8 mouse cellular contexts compared by ENCODE assay signal in the genomic region with DNA sequence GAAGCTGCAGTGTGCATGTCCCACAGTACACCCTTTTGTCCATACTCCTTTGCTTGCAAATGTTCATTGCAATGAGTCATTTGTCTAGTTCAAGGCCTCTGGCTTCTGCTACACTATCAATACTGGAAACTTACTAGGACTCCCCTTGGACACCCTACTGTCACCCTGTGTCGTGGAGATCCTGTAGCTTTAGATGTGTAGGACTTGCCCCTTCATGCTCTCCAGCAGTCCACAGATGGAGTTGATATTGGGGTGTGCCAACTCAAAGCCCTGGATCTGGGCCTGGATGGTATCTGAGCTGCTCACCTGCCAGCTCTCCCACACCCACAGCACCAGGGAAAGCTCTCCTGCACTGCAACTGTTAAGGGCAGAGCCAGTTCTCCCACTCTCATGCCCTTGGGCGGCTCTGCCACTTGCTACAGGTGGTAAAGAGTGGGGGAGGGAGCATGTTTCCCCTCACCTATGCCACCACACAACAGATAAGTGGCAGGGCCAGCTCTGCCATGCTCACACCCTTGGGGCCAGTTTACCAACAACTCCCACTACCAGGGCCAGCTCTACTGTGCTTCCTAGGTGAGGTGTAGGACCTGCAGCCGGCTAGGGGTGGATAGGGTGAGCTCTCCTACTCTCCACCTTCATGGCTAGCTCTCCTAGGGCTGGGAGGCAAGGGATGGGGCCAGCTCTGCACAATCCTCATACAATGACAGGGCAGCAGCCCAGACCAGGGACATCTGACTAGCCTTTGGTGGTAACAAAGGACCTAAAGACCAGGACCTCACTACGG. TPM values are rescaled to one million over a fixed set of nuclear protein-coding genes. Genes with fewer than 3 reads are reported as not detected.
DNase-seq lines count a peak whose midpoint lies in the region; ATAC-seq and TF ChIP-seq lines count a peak whose summit lies in the region.

No protein-coding gene starts in this region.

- no peaks in the 10 kb centered on the region for H3K27me3 ChIP-seq in heart, embryonic 11.5 days (ENCODE audit: control insufficient read depth, insufficient read depth, low read length)
- no peaks in the 10 kb centered on the region; a peak in 1 of 4 replicates for H3K27me3 ChIP-seq in MEL (ENCODE audit: control insufficient read depth in 1 of 2, insufficient read depth in 2 of 2, low read length in 2 of 2)
- no peaks in the 10 kb centered on the region for H3K27me3 ChIP-seq in hindbrain, embryonic 13.5 days
- no peaks in the 10 kb centered on the region for H3K27me3 ChIP-seq in liver, postnatal 0 days (ENCODE audit: insufficient read depth, low read length)

- TF ChIP-seq RAD21 in MEL (IDR thresholded peaks at IDR 0.05; ENCODE audit: low read depth, low read length), result no peak

- no peak overlapping the region for H3K4me2 ChIP-seq in heart, embryonic 11.5 days
- no peak overlapping the region for H3K4me2 ChIP-seq in hindbrain, embryonic 13.5 days
- no peak overlapping the region for H3K4me2 ChIP-seq in liver, postnatal 0 days (ENCODE audit: low read depth, low read length)

- no peak overlapping the region for H3K27ac ChIP-seq in heart, embryonic 11.5 days (ENCODE audit: low read depth, low read length)
- peak overlapping the region; percentile 13; the same call in 1 of the 2 replicates for H3K27ac ChIP-seq in MEL (ENCODE audit: control insufficient read depth, low read depth, low read length)
- H3K27ac ChIP-seq in hindbrain, embryonic 13.5 days, result peak overlapping the region; percentile 41
- no peak overlapping the region; the same call in 1 of the 2 replicates for H3K27ac ChIP-seq in liver, postnatal 0 days (ENCODE audit: low read depth)

- H3K36me3 ChIP-seq in heart, embryonic 11.5 days (ENCODE audit: control insufficient read depth, insufficient read depth, low read length), result peaks cover 16% of the 10 kb centered on the region
- H3K36me3 ChIP-seq in MEL (ENCODE audit: control insufficient read depth in 1 of 2, insufficient read depth in 2 of 2, low read length in 2 of 2), result peaks cover 2 to 33% of the 10 kb centered on the region in 2 experiments; a peak in 3 of 4 replicates
- peaks cover 27% of the 10 kb centered on the region for H3K36me3 ChIP-seq in hindbrain, embryonic 13.5 days
- peaks cover 30% of the 10 kb centered on the region for H3K36me3 ChIP-seq in liver, postnatal 0 days (replicated peaks; ENCODE audit: insufficient read depth, low read length)

- TF ChIP-seq CTCF in MEL (IDR thresholded peaks at IDR 0.05 in 2 of 3, conservative IDR thresholded peaks at IDR 0.05 in 1 of 3; ENCODE audit: control insufficient read depth in 1 of 3, insufficient read depth in 1 of 3, low read depth in 2 of 3, low read length in 3 of 3, poor library complexity in 1 of 3, severe bottlenecking in 1 of 3), result no peak
- TF ChIP-seq CTCF in liver, postnatal 0 days (IDR thresholded peaks at IDR 0.05; ENCODE audit: low read depth), result no peak

- WGBS in heart, embryonic 11.5 days (ENCODE audit: insufficient replicate concordance), result 40% methylated on average over 4 of the region's 4 CpGs
- 43% methylated on average over 4 of the region's 4 CpGs for WGBS in hindbrain, embryonic 13.5 days
- WGBS in liver, postnatal 0 days (ENCODE audit: insufficient replicate concordance), result 36% methylated on average over 4 of the region's 4 CpGs

- no peak for TF ChIP-seq EP300 in MEL (IDR thresholded peaks at IDR 0.05; ENCODE audit: low read depth in 1 of 2, low read length in 2 of 2)
- TF ChIP-seq EP300 in liver, postnatal 0 days (IDR thresholded peaks at IDR 0.05; ENCODE audit: low read depth), result no peak

- intact Hi-C loops in heart, postnatal 14 days (cut with DNase I), result loop anchor here (5.0 kb wide), 5 partner anchors 221 to 1561 kb away; partner anchors contain the start of gene Xylt1
- intact Hi-C loops in left cerebral cortex, postnatal 4 days (cut with DNase I), result loop anchor here (5.0 kb wide), 2 partner anchors 721 to 1401 kb away; partner anchors contain the start of gene Xylt1
- intact Hi-C loops in left cerebral cortex, postnatal 14 days (cut with DNase I), result loop anchor here (10.0 kb wide), 2 partner anchors 718 to 1398 kb away; partner anchors contain the start of gene Xylt1

- peaks cover 2% of the 10 kb centered on the region; the same call in 1 of the 2 replicates for H3K79me2 ChIP-seq in MEL (ENCODE audit: control insufficient read depth, insufficient read depth, low read length, poor library complexity)

- H3K9ac ChIP-seq in heart, embryonic 11.5 days (ENCODE audit: low read depth, low read length), result no peak overlapping the region
- H3K9ac ChIP-seq in MEL (ENCODE audit: control insufficient read depth, low read depth, low read length, poor library complexity, severe bottlenecking), result no peak overlapping the region
- no peak overlapping the region for H3K9ac ChIP-seq in hindbrain, embryonic 13.5 days
- no peak overlapping the region for H3K9ac ChIP-seq in liver, postnatal 0 days (replicated peaks)

- peak; percentile 29 for ATAC-seq in heart, embryonic 11.5 days (replicated peaks; ENCODE audit: insufficient number of reproducible peaks, low FRiP score, low TSS enrichment)
- no peak; the same call in 1 of the 2 replicates for ATAC-seq in hindbrain, embryonic 13.5 days (ENCODE audit: low FRiP score)
- peak; percentile 44 for ATAC-seq in liver, postnatal 0 days

- no peaks in the 10 kb centered on the region for H3K4me1 ChIP-seq in heart, embryonic 11.5 days (ENCODE audit: control insufficient read depth, insufficient read depth, low read length)
- peaks cover 0 to 20% of the 10 kb centered on the region in 2 experiments; a peak in 2 of 4 replicates for H3K4me1 ChIP-seq in MEL (ENCODE audit: control insufficient read depth in 1 of 2, insufficient read depth in 2 of 2, low read length in 2 of 2)
- H3K4me1 ChIP-seq in hindbrain, embryonic 13.5 days (replicated peaks), result 0 out of 2 replicates have a peak, but pooled peaks cover 3% of the 10 kb centered on the region
- peaks cover 8% of the 10 kb centered on the region; the same call in 1 of the 2 replicates for H3K4me1 ChIP-seq in liver, postnatal 0 days (ENCODE audit: insufficient read depth)

- no peaks in the 10 kb centered on the region for H3K9me3 ChIP-seq in heart, embryonic 11.5 days (replicated peaks; ENCODE audit: control insufficient read depth, low read length)
- no peaks in the 10 kb centered on the region for H3K9me3 ChIP-seq in MEL (replicated peaks; ENCODE audit: insufficient read depth, low read length)
- no peaks in the 10 kb centered on the region for H3K9me3 ChIP-seq in hindbrain, embryonic 13.5 days
- H3K9me3 ChIP-seq in liver, postnatal 0 days (ENCODE audit: low read length), result no peaks in the 10 kb centered on the region

- DNase-seq in heart, postnatal 14 days, result no peak
- DNase-seq in MEL (ENCODE audit: low read depth, low spot score), result peak; percentile 54
- no peak for DNase-seq in liver, postnatal 0 days
- no peak for DNase-seq in left cerebral cortex, postnatal 4 days
- no peak for DNase-seq in left cerebral cortex, postnatal 14 days (ENCODE audit: low spot score in 2 of 2)
- no peak for DNase-seq in layer of hippocampus, postnatal 25 days (ENCODE audit: extremely low spot score in 1 of 2, low spot score in 1 of 2)

- no peak overlapping the region for H3K4me3 ChIP-seq in heart, embryonic 11.5 days (ENCODE audit: low read depth, low read length)
- H3K4me3 ChIP-seq in MEL (ENCODE audit: control insufficient read depth in 1 of 2, insufficient read depth in 1 of 2, low read depth in 2 of 2, low read length in 2 of 2), result no peak overlapping the region
- no peak overlapping the region for H3K4me3 ChIP-seq in hindbrain, embryonic 13.5 days
- H3K4me3 ChIP-seq in liver, postnatal 0 days (ENCODE audit: low read depth, low read length), result no peak overlapping the region

- peak in 1 of 2 experiments; percentile 26; a peak in 1 of 4 replicates for TF ChIP-seq POLR2A in MEL (IDR thresholded peaks at IDR 0.05; ENCODE audit: control insufficient read depth in 1 of 2, insufficient read depth in 1 of 2, low read depth in 1 of 2, low read length in 2 of 2, poor library complexity in 1 of 2)

TF ChIP-seq in MEL, 35 proteins besides CTCF, POLR2A, EP300 and RAD21:
- no peak for TF ChIP-seq TBP (IDR thresholded peaks at IDR 0.05; ENCODE audit: low read depth, low read length)
- no peak for TF ChIP-seq MAX (IDR thresholded peaks at IDR 0.05; ENCODE audit: low read length)
- TF ChIP-seq MEF2A (IDR thresholded peaks at IDR 0.05; ENCODE audit: extremely low read depth, insufficient replicate concordance, low read depth, low read length, poor library complexity, severe bottlenecking), result no peak
- peak; percentile 44; the same call in 1 of the 2 replicates for TF ChIP-seq POLR2AphosphoS5 (IDR thresholded peaks at IDR 0.05; ENCODE audit: borderline replicate concordance, low read depth, low read length)
- peak; percentile 28; the same call in 1 of the 2 replicates for TF ChIP-seq POLR2AphosphoS2 (IDR thresholded peaks at IDR 0.05; ENCODE audit: low read length)
- TF ChIP-seq GATA1 (IDR thresholded peaks at IDR 0.05; ENCODE audit: low read depth, low read length), result no peak

RNA-seq across cellular contexts. Expression of gene Rps15a, which starts 13.1 kb away (rescaled TPM):
- 525 and 565 TPM in 2 replicates for polyA plus RNA-seq in heart, embryonic 11.5 days (2014; fragmentation: Nextera tagmentation; extraction: Ambion mirVana)
- 100 to 1,000 TPM; 511 to 608 TPM for total RNA-seq in heart, postnatal 14 days (2021)
- 2,275 and 2,420 TPM in 2 replicates for total RNA-seq in MEL (2012; rRNA removed)
- polyA plus RNA-seq in MEL (2012; ENCODE audit: insufficient read depth in 1 of 2, insufficient read length in 2 of 2, low read depth in 1 of 2, low replicate concordance in 2 of 2, missing spikeins in 1 of 2), result 100 to 1,000 TPM in 1 of 2 experiments, not detected in 1; 589 TPM
- 513 and 522 TPM in 2 replicates for polyA plus RNA-seq in hindbrain, embryonic 13.5 days (2015; fragmentation: Nextera tagmentation; extraction: Ambion mirVana)
- 406 and 414 TPM in 2 replicates for polyA plus RNA-seq in liver, postnatal 0 days (2015; fragmentation: Nextera tagmentation; extraction: Ambion mirVana)
- total RNA-seq in left cerebral cortex, postnatal 4 days (2021), result 100 to 1,000 TPM; 738 to 789 TPM
- 100 to 1,000 TPM; 354 to 364 TPM for total RNA-seq in left cerebral cortex, postnatal 14 days (2021)
- total RNA-seq in layer of hippocampus, postnatal 25 days (2021), result 100 to 1,000 TPM; 374 to 432 TPM

RNA-seq across cellular contexts. Expression of gene Arl6ip1, which starts 26.6 kb away (rescaled TPM):
- polyA plus RNA-seq in heart, embryonic 11.5 days (2014; fragmentation: Nextera tagmentation; extraction: Ambion mirVana), result 259 and 310 TPM in 2 replicates
- 10 to 100 TPM; 38.1 to 42.3 TPM for total RNA-seq in heart, postnatal 14 days (2021)
- total RNA-seq in MEL (2012; rRNA removed), result 199 and 201 TPM in 2 replicates
- 100 to 1,000 TPM in 1 of 2 experiments, 10 to 100 TPM in 1; 89.7 to 188 TPM for polyA plus RNA-seq in MEL (2012; ENCODE audit: insufficient read depth in 1 of 2, insufficient read length in 2 of 2, low read depth in 1 of 2, low replicate concordance in 2 of 2, missing spikeins in 1 of 2)
- 571 and 593 TPM in 2 replicates for polyA plus RNA-seq in hindbrain, embryonic 13.5 days (2015; fragmentation: Nextera tagmentation; extraction: Ambion mirVana)
- 299 and 309 TPM in 2 replicates for polyA plus RNA-seq in liver, postnatal 0 days (2015; fragmentation: Nextera tagmentation; extraction: Ambion mirVana)
- total RNA-seq in left cerebral cortex, postnatal 4 days (2021), result 100 to 1,000 TPM; 177 to 189 TPM
- total RNA-seq in left cerebral cortex, postnatal 14 days (2021), result 100 to 1,000 TPM; 239 to 272 TPM
- 100 to 1,000 TPM; 275 to 286 TPM for total RNA-seq in layer of hippocampus, postnatal 25 days (2021)

Comparison
In these comparisons a context has a peak if more than half of its experiments do, and no peak if none do; other contexts are left out.
1. H3K27ac ChIP-seq: peak in MEL (single experiment) and hindbrain, embryonic 13.5 days (single experiment); none in heart, embryonic 11.5 days (single experiment) and liver, postnatal 0 days (single experiment).